Mouse (Mus musculus): ENCODE measurements around the gene Aldh9a1. TPM values are rescaled to one million over a fixed set of nuclear protein-coding genes. Genes with fewer than 3 reads are reported as not detected.

Aldh9a1 gene
- polyA plus RNA-seq (2014; fragmentation: Nextera tagmentation; extraction: Ambion mirVana) = 38.3 and 41.4 TPM in 2 replicates

DNA sequence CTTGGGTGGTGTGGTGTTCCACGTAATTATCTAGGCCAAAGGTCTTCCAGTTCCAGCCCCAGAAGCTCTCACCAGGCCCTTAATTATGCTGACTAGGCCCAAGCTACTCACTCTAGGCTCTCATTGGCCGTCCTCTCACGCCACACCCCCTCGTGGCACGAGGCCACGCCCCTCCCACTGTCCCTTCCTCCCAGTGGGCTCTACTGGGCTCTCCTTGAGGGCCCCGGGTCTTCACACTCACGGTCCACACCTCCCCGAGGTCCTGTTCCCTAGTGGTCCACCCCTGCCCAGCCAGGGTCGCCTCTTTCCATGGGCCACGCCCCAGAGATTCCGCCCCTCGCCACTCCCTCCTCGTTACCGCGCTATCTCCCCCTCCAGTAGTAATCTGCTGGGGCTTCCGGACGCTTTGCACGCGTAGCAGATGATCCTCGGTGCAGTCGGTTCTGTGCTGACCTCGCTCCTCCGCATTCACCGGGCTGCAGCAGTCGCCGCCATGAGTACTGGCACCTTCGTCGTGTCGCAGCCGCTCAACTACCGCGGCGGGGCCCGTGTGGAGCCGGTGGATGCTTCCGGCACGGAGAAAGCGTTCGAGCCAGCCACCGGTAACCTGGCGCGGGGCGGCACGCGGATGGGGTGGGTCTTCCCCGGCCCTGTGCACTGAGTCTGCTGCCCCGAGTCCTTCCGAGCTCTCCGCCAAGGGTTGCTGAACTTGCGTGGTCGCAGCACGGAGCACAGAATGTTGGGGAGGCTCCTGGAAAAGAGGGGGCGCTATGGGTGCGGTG is at the start of gene Aldh9a1:
Aldh9a1 (plus strand) TSS at position 177 of the 782 bp plus-strand sequence.
- Histone ChIP-seq H3K27ac (ENCODE audit: low read depth, low read length) (peak within 1 kb of the TSS; percentile 7; the same call in 1 of the 2 replicates), H3K4me3 (ENCODE audit: low read depth, low read length) (peak within 1 kb of the TSS; percentile 49), H3K36me3 (ENCODE audit: control insufficient read depth, insufficient read depth, low read length) (no peaks in the 10 kb centered on the region), H3K4me1 (replicated peaks; ENCODE audit: control insufficient read depth, insufficient read depth, low read length) (no peaks in the 10 kb centered on the region), H3K9ac (ENCODE audit: low read length) (peak within 1 kb of the TSS; percentile 71), H3K9me3 (ENCODE audit: control insufficient read depth, low read length) (no peaks in the 10 kb centered on the region), H3K27me3 (ENCODE audit: control insufficient read depth, insufficient read depth, low read length) (no peaks in the 10 kb centered on the region), H3K4me2 (ENCODE audit: low read depth, low read length, severe bottlenecking) (peak within 1 kb of the TSS; percentile 79)
- DNase-seq (ENCODE audit: low spot score) (peak; percentile 93), ATAC-seq (replicated peaks; ENCODE audit: low FRiP score) (peak; percentile 99)
- under 1% methylated on average over 55 of the region's 55 CpGs for WGBS

DNA sequence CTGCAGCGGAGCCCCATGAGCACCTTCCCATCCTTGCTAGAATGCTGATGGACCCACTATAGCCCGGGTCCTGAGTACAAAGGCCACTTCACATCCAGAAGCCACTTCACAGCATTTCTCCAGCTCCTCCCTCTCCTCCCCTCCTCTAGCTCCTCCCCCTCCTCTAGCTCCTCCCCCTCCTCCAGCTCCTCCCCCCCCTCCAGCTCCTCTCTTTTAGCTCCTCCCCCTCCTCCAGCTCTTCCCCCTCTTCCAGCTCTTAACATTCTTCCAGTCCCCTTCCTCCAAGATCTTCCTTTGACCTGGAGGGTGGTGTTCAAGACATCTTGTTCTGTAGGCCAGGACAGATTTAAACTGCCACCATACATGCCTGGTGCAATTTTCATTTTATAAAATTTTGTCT is 49.7 kb upstream of the Aldh9a1 start:
- H3K4me2 ChIP-seq (ENCODE audit: low read depth, low read length, severe bottlenecking) = no peak overlapping the region
- H3K4me3 ChIP-seq (ENCODE audit: low read depth, low read length) = no peak overlapping the region
- DNase-seq (ENCODE audit: low spot score) = no peak
- peak; percentile 56; the same call in 1 of the 2 replicates for ATAC-seq (replicated peaks; ENCODE audit: low FRiP score)
- H3K27ac ChIP-seq (ENCODE audit: low read depth, low read length) = no peak overlapping the region
- H3K36me3 ChIP-seq (ENCODE audit: control insufficient read depth, insufficient read depth, low read length) = no peaks in the 10 kb centered on the region
- 81% methylated on average over 2 of the region's 2 CpGs for WGBS
- H3K27me3 ChIP-seq (ENCODE audit: control insufficient read depth, insufficient read depth, low read length) = no peaks in the 10 kb centered on the region
- H3K4me1 ChIP-seq (replicated peaks; ENCODE audit: control insufficient read depth, insufficient read depth, low read length) = no peaks in the 10 kb centered on the region
- H3K9ac ChIP-seq (ENCODE audit: low read length) = no peak overlapping the region
- no peaks in the 10 kb centered on the region for H3K9me3 ChIP-seq (ENCODE audit: control insufficient read depth, low read length)

DNA sequence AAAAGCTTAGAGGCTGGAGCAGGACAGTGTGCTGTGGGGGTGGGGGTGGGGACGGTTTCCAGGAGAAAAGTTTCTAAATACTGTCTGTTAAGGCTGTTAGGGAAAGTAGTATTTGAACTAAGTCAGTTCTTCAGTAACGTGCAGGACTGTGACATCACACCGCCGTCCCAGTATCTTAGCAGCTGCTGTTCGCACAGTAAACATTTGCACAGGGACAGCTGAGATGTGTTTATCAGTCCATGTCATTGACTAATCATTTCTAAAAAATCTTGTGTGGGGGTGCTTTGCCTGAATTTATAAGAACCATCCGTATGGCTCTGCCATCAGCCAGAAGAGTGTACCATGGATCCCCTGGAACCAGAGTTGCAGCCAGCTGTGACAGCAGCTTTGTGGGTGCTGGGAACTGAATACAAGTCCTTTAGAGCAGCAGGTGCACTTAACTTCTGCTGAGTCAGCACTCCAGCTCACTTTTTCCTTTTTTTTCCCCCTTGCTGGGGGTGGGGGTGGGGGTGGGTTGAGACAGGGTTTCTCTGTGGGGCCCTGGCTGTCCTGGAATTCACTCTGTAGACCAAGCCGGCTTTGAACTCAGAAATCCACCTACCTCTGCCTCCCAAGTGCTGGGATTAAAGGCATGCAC is 44.2 kb upstream of the Aldh9a1 start:
- ATAC-seq (replicated peaks; ENCODE audit: low FRiP score) = no peak
- Histone ChIP-seq H3K36me3 (ENCODE audit: control insufficient read depth, insufficient read depth, low read length) (no peaks in the 10 kb centered on the region), H3K4me1 (replicated peaks; ENCODE audit: control insufficient read depth, insufficient read depth, low read length) (no peaks in the 10 kb centered on the region; the same call in 1 of the 2 replicates), H3K4me2 (ENCODE audit: low read depth, low read length, severe bottlenecking) (no peak overlapping the region), H3K4me3 (ENCODE audit: low read depth, low read length) (no peak overlapping the region), H3K9me3 (ENCODE audit: control insufficient read depth, low read length) (no peaks in the 10 kb centered on the region), H3K27ac (ENCODE audit: low read depth, low read length) (no peak overlapping the region), H3K9ac (ENCODE audit: low read length) (no peak overlapping the region), H3K27me3 (ENCODE audit: control insufficient read depth, insufficient read depth, low read length) (no peaks in the 10 kb centered on the region)
- DNase-seq (ENCODE audit: low spot score) = no peak
- WGBS = 72% methylated on average over 7 of the region's 7 CpGs

DNA sequence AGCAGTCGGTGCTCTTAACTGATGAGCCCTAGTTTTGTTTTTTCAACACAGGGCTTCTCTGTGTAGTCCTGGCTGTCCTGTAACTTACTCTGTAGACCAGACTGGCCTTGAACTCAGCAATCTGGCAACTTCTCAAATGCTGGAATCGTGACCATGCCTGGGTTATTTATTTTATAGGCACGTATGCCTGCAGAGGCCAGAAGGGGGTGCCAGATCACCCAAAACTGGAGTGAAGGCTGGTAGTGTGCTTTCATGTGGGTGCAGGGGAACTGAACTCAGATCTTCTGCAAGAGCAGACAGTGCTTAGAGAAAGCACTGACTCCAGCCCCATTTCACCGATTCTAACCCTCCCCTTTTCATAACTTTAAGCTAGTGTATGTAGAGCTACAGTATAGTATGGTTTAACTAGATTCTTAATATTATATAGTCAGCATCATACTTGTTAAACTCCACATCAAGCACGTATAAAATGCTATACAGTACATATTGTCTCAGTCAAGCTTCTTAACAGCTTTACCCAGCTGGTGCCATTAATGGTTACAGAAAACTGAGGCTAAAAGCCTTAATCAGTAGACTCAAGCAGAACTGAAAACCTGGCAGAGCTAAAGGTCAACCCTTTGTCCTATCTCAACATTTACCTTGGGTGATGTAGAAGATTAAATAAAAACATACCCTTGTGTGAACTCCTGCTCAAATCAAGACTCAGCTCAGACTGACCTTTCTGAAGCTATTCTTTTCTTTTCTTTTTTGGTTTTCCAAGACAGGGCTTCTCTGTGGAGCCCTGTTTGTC is 43.1 kb upstream of the Aldh9a1 start:
- 75% methylated on average over 5 of the region's 5 CpGs for WGBS
- ATAC-seq (replicated peaks; ENCODE audit: low FRiP score) = no peak
- H3K27ac ChIP-seq (ENCODE audit: low read depth, low read length) = no peak overlapping the region
- no peak overlapping the region for H3K4me3 ChIP-seq (ENCODE audit: low read depth, low read length)
- H3K9ac ChIP-seq (ENCODE audit: low read length) = no peak overlapping the region
- H3K36me3 ChIP-seq (ENCODE audit: control insufficient read depth, insufficient read depth, low read length) = no peaks in the 10 kb centered on the region
- no peaks in the 10 kb centered on the region for H3K9me3 ChIP-seq (ENCODE audit: control insufficient read depth, low read length)
- DNase-seq (ENCODE audit: low spot score) = no peak
- H3K27me3 ChIP-seq (ENCODE audit: control insufficient read depth, insufficient read depth, low read length) = no peaks in the 10 kb centered on the region
- H3K4me2 ChIP-seq (ENCODE audit: low read depth, low read length, severe bottlenecking) = no peak overlapping the region
- H3K4me1 ChIP-seq (replicated peaks; ENCODE audit: control insufficient read depth, insufficient read depth, low read length) = no peaks in the 10 kb centered on the region; the same call in 1 of the 2 replicates

DNA sequence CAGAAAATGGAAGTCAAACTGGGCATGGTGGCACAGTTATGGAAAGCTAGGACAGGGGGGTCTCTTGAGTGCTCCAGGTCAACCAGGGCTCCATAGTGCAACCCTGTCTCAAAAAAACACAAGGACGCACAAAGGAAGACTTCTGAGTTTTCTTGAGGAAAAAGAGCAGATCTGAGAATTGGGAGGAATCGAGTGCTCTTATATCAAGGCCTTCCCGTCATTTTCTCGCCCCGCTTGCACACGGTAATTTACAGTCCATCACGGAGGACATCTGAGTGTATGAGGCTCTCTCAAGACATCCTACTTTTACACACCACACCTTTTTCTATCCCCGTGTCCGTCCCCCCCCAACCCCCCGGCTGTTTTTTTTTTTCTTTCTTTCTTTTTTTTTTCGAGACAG is 42.1 kb upstream of the Aldh9a1 start:
- WGBS = 67% methylated on average over 11 of the region's 11 CpGs
- Histone ChIP-seq H3K4me3 (ENCODE audit: low read depth, low read length) (peak overlapping the region; percentile 82), H3K9ac (ENCODE audit: low read length) (peak overlapping the region; percentile 95), H3K36me3 (ENCODE audit: control insufficient read depth, insufficient read depth, low read length) (no peaks in the 10 kb centered on the region), H3K27me3 (ENCODE audit: control insufficient read depth, insufficient read depth, low read length) (no peaks in the 10 kb centered on the region), H3K9me3 (ENCODE audit: control insufficient read depth, low read length) (no peaks in the 10 kb centered on the region), H3K4me2 (ENCODE audit: low read depth, low read length, severe bottlenecking) (peak overlapping the region; percentile 90), H3K27ac (ENCODE audit: low read depth, low read length) (no peak overlapping the region), H3K4me1 (replicated peaks; ENCODE audit: control insufficient read depth, insufficient read depth, low read length) (no peaks in the 10 kb centered on the region; the same call in 1 of the 2 replicates)
- ATAC-seq (replicated peaks; ENCODE audit: low FRiP score) = no peak
- DNase-seq (ENCODE audit: low spot score) = no peak

DNA sequence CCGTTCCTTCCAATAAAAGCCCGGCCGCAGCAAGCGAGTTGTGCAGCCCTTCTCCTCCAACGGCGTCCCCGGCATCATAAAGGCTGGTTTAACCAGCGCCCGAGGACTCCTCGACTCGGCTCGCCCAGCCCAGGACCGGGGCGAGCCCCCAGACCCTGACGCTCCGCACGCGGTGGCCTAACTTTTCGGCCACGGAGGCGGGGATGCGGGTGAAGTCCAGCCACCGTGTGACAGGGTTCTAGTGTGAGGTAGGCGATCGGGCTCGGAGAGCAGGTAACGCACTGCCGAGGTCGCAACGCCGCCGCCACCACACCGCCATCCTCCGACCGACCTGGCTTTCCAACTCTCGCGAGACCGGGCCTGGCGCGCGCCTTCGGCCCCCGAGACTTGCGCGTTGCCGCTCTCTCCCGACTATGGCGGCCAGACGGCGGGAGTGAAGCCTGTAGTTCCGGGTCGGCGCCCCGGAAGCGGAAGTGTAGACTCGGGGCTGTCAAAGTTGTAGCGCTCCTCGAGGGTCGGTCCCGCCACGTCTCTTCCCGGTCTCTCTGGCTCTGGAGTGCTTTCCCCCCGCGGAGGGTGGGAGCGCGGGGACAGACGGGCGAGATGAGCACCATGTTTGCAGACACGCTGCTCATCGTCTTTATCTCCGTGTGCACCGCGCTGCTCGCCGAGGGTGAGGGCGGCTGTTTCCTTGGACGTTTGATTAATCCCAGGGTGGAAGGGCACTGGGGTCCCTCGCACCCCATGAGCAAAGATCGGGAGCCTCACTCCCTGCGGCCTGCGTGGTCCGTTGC is 41.3 kb upstream of the Aldh9a1 start, which contains the start of gene Tmco1:
Tmco1 (plus strand) TSS at position 118 of the 794 bp plus-strand sequence.
- under 1% methylated on average over 81 of the region's 82 CpGs for WGBS
- DNase-seq (ENCODE audit: low spot score) (peak; percentile 99), ATAC-seq (replicated peaks; ENCODE audit: low FRiP score) (peak; percentile 97)
- peak within 1 kb of the TSS; percentile 88 for H3K27ac ChIP-seq (ENCODE audit: low read depth, low read length)
- H3K27me3 ChIP-seq (ENCODE audit: control insufficient read depth, insufficient read depth, low read length) = no peaks in the 10 kb centered on the region
- H3K9me3 ChIP-seq (ENCODE audit: control insufficient read depth, low read length) = no peaks in the 10 kb centered on the region
- peak within 1 kb of the TSS; percentile 82 for H3K4me3 ChIP-seq (ENCODE audit: low read depth, low read length)
- H3K4me2 ChIP-seq (ENCODE audit: low read depth, low read length, severe bottlenecking) = peak within 1 kb of the TSS; percentile 90
- H3K4me1 ChIP-seq (replicated peaks; ENCODE audit: control insufficient read depth, insufficient read depth, low read length) = no peaks in the 10 kb centered on the region; the same call in 1 of the 2 replicates
- H3K9ac ChIP-seq (ENCODE audit: low read length) = peak within 1 kb of the TSS; percentile 95
- no peaks in the 10 kb centered on the region for H3K36me3 ChIP-seq (ENCODE audit: control insufficient read depth, insufficient read depth, low read length)

DNA sequence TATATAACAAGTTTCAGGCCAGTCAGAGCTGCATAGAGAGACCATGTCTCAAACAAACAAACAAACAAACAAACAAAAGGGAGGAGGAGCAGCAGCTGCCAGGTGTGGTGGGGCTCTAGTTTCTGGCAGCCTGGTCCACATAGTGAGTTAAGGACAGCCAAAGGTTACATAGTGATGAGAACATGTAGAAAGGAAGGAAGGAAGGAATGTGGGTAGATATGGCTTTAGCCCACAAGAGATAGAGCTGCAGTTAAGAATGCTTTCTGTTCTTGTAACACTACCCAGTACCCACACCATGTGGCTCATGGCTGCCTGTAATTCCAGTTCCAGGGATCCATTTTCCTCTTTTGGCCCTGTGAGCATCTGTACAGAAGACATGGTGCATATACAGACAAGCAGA is 37.4 kb upstream of the Aldh9a1 start:
- Histone ChIP-seq H3K27me3 (ENCODE audit: control insufficient read depth, insufficient read depth, low read length) (no peaks in the 10 kb centered on the region), H3K4me3 (ENCODE audit: low read depth, low read length) (no peak overlapping the region), H3K36me3 (ENCODE audit: control insufficient read depth, insufficient read depth, low read length) (no peaks in the 10 kb centered on the region), H3K9ac (ENCODE audit: low read length) (no peak overlapping the region), H3K9me3 (ENCODE audit: control insufficient read depth, low read length) (no peaks in the 10 kb centered on the region), H3K4me2 (ENCODE audit: low read depth, low read length, severe bottlenecking) (no peak overlapping the region), H3K4me1 (replicated peaks; ENCODE audit: control insufficient read depth, insufficient read depth, low read length) (no peaks in the 10 kb centered on the region; the same call in 1 of the 2 replicates), H3K27ac (ENCODE audit: low read depth, low read length) (no peak overlapping the region)
- ATAC-seq (replicated peaks; ENCODE audit: low FRiP score) (no peak), DNase-seq (ENCODE audit: low spot score) (no peak)

DNA sequence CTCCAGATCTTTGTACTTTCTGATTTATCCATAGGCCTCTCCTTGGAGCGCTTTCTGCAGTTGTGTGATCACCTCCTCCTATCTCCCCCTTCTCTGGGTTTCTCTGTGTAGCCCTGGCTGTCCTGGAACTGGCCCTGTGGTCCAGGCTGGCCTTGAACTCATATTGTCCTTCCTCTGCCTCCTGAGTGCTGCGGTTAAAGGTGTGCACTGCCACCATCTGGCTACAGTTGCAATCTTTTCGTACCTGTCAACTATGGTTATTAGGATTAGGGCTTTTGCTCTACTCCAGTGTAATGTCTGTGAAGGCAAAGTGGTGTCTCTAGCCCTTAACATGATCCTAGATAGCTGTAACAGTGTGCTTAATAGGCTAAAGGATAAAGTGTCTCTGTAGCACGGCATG is 36.6 kb upstream of the Aldh9a1 start:
- 84% methylated on average over 4 of the region's 4 CpGs for WGBS
- Histone ChIP-seq H3K4me3 (ENCODE audit: low read depth, low read length) (no peak overlapping the region), H3K36me3 (ENCODE audit: control insufficient read depth, insufficient read depth, low read length) (no peaks in the 10 kb centered on the region), H3K4me1 (replicated peaks; ENCODE audit: control insufficient read depth, insufficient read depth, low read length) (no peaks in the 10 kb centered on the region; the same call in 1 of the 2 replicates), H3K4me2 (ENCODE audit: low read depth, low read length, severe bottlenecking) (no peak overlapping the region), H3K27ac (ENCODE audit: low read depth, low read length) (no peak overlapping the region), H3K9ac (ENCODE audit: low read length) (no peak overlapping the region), H3K9me3 (ENCODE audit: control insufficient read depth, low read length) (no peaks in the 10 kb centered on the region), H3K27me3 (ENCODE audit: control insufficient read depth, insufficient read depth, low read length) (no peaks in the 10 kb centered on the region)
- ATAC-seq (replicated peaks; ENCODE audit: low FRiP score) (no peak), DNase-seq (ENCODE audit: low spot score) (no peak)
